Comparison of ENCODE assay signal across 40 mouse cellular contexts in genomic region chr5:86888420-86888819, GRCm38 (mm10). TPM values are rescaled to one million over a fixed set of nuclear protein-coding genes. Genes with fewer than 3 reads are reported as not detected.
"Had no signal": no experiment of that assay in that cellular context is flagged by ENCODE, and none has a peak within 500 bp of the region (broad histone marks: within the 10 kb centered on the region; RNA-seq: fewer than 3 reads in every experiment).

No protein-coding gene starts in this region.

- H3K4me1 ChIP-seq: heart, embryonic 10.5 days; heart, embryonic 12.5 days; hindbrain, embryonic 13.5 days; hindbrain, embryonic 15.5 days; kidney, embryonic 15.5 days; limb, embryonic 13.5 days; limb, embryonic 15.5 days; liver, embryonic 12.5 days had no signal

- H3K27ac ChIP-seq: gastrocnemius, adult 2 months; heart, embryonic 10.5 days; hindbrain, embryonic 13.5 days; hindbrain, embryonic 15.5 days; hindbrain, postnatal 0 days; kidney, embryonic 15.5 days; kidney, postnatal 0 days; limb, embryonic 13.5 days; limb, embryonic 15.5 days; liver, embryonic 12.5 days; liver, embryonic 14.5 days had no signal

- H3K9me3 ChIP-seq: heart, embryonic 10.5 days; heart, embryonic 12.5 days; hindbrain, embryonic 13.5 days; hindbrain, embryonic 15.5 days; kidney, embryonic 15.5 days; limb, embryonic 13.5 days; limb, embryonic 15.5 days; liver, embryonic 12.5 days had no signal

- H3K4me3 ChIP-seq: gastrocnemius, adult 2 months; heart, embryonic 10.5 days; heart, embryonic 12.5 days; hindbrain, embryonic 13.5 days; hindbrain, embryonic 15.5 days; kidney, embryonic 15.5 days; limb, embryonic 13.5 days; limb, embryonic 15.5 days; liver, embryonic 12.5 days had no signal

- ATAC-seq: hindbrain, postnatal 0 days; liver, embryonic 12.5 days had no signal

- H3K27me3 ChIP-seq: heart, embryonic 12.5 days; hindbrain, embryonic 13.5 days; hindbrain, embryonic 15.5 days; kidney, embryonic 15.5 days; limb, embryonic 13.5 days; limb, embryonic 15.5 days; liver, embryonic 12.5 days had no signal

- H3K9ac ChIP-seq: heart, embryonic 12.5 days; hindbrain, embryonic 13.5 days; hindbrain, embryonic 15.5 days; kidney, embryonic 15.5 days; limb, embryonic 13.5 days; limb, embryonic 15.5 days; liver, embryonic 12.5 days; liver, embryonic 14.5 days had no signal

- H3K4me2 ChIP-seq: heart, embryonic 12.5 days; hindbrain, embryonic 13.5 days; hindbrain, embryonic 15.5 days; kidney, embryonic 15.5 days; limb, embryonic 13.5 days; limb, embryonic 15.5 days; liver, embryonic 12.5 days had no signal

- H3K36me3 ChIP-seq: heart, embryonic 10.5 days; heart, embryonic 12.5 days; hindbrain, embryonic 13.5 days; hindbrain, embryonic 15.5 days; kidney, embryonic 15.5 days; limb, embryonic 13.5 days; limb, embryonic 15.5 days; liver, embryonic 12.5 days had no signal

- DNase-seq: gastrocnemius, adult 2 months; gastrocnemius, postnatal 10 days; gastrocnemius, postnatal 25 days; heart, adult 18-20 months; heart, postnatal 10 days; kidney, adult 11 months; kidney, adult 2 months; kidney, adult 9 months; kidney, postnatal 14 days; kidney, postnatal 36 days; layer of hippocampus, adult 9-11 months; layer of hippocampus, postnatal 36 days; left cerebral cortex, postnatal 4 days had no signal

RNA-seq across cellular contexts. Expression of gene Ugt2b34, which starts 18.3 kb away (rescaled TPM):
- total RNA-seq: gastrocnemius, adult 2 months; gastrocnemius, postnatal 25 days; granulocyte monocyte progenitor cell, adult 5-6 weeks; heart, adult 8-10 months; heart, postnatal 10 days; heart, postnatal 25 days; hematopoietic stem cell, adult 5-6 weeks; hindbrain, postnatal 0 days; layer of hippocampus, adult 18-20 months; layer of hippocampus, adult 8-10 months; layer of hippocampus, postnatal 14 days; layer of hippocampus, postnatal 36 days; left cerebral cortex, adult 18-20 months; left cerebral cortex, adult 8-10 months; left cerebral cortex, postnatal 10 days; left cerebral cortex, postnatal 25 days; left cerebral cortex, postnatal 4 days had no signal
- polyA plus RNA-seq: heart, embryonic 14.5 days; hindbrain, embryonic 11.5 days; hindbrain, embryonic 13.5 days; hindbrain, embryonic 15.5 days; hindbrain, postnatal 0 days; limb, embryonic 11.5 days; limb, embryonic 13.5 days had no signal

RNA-seq across cellular contexts. Expression of gene Ugt2b1, which starts 37.9 kb away (rescaled TPM):
- total RNA-seq: gastrocnemius, adult 2 months; gastrocnemius, postnatal 10 days; gastrocnemius, postnatal 25 days; granulocyte monocyte progenitor cell, adult 5-6 weeks; heart, adult 18-20 months; heart, adult 8-10 months; heart, postnatal 10 days; heart, postnatal 25 days; hematopoietic stem cell, adult 5-6 weeks; hindbrain, postnatal 0 days; layer of hippocampus, adult 18-20 months; layer of hippocampus, adult 8-10 months; layer of hippocampus, postnatal 14 days; layer of hippocampus, postnatal 36 days; left cerebral cortex, adult 18-20 months; left cerebral cortex, adult 8-10 months; left cerebral cortex, postnatal 10 days; left cerebral cortex, postnatal 25 days; left cerebral cortex, postnatal 4 days had no signal
- polyA plus RNA-seq: heart, embryonic 10.5 days; heart, embryonic 12.5 days; heart, embryonic 14.5 days; heart, embryonic 16.5 days; hindbrain, embryonic 11.5 days; hindbrain, embryonic 13.5 days; hindbrain, embryonic 15.5 days; hindbrain, postnatal 0 days; kidney, adult 2 months; kidney, embryonic 15.5 days; kidney, postnatal 0 days; large intestine, adult 2 months; limb, embryonic 11.5 days; limb, embryonic 13.5 days; limb, embryonic 15.5 days had no signal
